Mouse (Mus musculus): Measurements from ENCODE around the gene Lipc. TPM values are rescaled to one million over a fixed set of nuclear protein-coding genes. Genes with fewer than 3 reads are reported as not detected.

Gene Lipc
- polyA plus RNA-seq, 1 experiment from 2014 or later = 0.15 TPM

DNA sequence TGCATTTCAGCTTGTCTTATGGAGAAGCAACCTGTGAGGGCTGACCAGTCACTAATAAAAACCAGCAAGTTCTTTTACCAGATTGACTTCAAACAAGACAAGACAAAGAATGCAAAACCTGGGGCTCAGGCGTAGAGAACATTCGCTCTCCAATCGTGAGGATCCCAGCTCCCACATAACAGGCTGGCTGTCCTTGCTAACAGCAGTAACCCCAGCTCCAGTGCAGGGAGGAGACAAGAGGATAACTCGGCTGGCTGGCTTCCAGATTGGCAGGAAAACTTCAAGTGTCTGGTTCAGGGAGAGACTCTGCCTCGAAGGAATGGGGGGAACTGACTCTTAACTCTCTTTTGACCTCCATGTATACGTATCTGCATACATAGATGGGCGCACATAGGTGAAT, 61.3 kb downstream of the Lipc start:
- Histone ChIP-seq H3K27ac (ENCODE audit: low read depth, low read length) (no peak overlapping the region), H3K9ac (replicated peaks; ENCODE audit: low read depth, low read length) (no peak overlapping the region), H3K36me3 (ENCODE audit: control insufficient read depth, insufficient read depth, low read length) (no peaks in the 10 kb centered on the region), H3K9me3 (ENCODE audit: control insufficient read depth, low read length) (no peaks in the 10 kb centered on the region), H3K27me3 (ENCODE audit: control insufficient read depth, insufficient read depth, low read length) (no peaks in the 10 kb centered on the region), H3K4me1 (ENCODE audit: control insufficient read depth, insufficient read depth, low read length) (no peaks in the 10 kb centered on the region), H3K4me3 (ENCODE audit: low read depth, low read length) (no peak overlapping the region), H3K4me2 (ENCODE audit: low read depth, low read length) (no peak overlapping the region)
- ATAC-seq (ENCODE audit: low read depth) = no peak
- WGBS = 87% methylated on average over 7 of the region's 7 CpGs

DNA sequence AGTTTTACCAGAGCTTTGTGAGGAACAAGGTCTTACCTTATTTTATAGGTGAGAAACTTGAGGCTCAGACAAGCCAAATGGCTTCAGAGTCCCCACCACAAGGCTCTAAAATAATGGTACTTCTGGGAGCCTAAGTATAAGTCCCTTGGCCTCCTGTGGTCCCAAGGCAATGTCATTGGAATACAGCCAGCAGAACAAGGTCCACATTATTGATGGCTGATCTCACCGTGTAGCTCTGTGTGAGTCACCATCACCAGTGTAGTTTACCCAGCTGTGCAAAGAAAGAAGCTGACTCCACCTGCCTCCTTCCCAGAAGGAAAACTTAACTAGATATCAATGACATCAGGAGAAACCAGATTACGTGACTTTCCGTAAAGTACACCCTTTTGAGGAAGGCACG, 63.1 kb downstream of the Lipc start:
- no peak overlapping the region for H3K27ac ChIP-seq (ENCODE audit: low read depth, low read length)
- no peak for ATAC-seq (ENCODE audit: low read depth)
- H3K9me3 ChIP-seq (ENCODE audit: control insufficient read depth, low read length) = no peaks in the 10 kb centered on the region
- no peaks in the 10 kb centered on the region for H3K36me3 ChIP-seq (ENCODE audit: control insufficient read depth, insufficient read depth, low read length)
- H3K27me3 ChIP-seq (ENCODE audit: control insufficient read depth, insufficient read depth, low read length) = no peaks in the 10 kb centered on the region
- H3K4me3 ChIP-seq (ENCODE audit: low read depth, low read length) = no peak overlapping the region
- H3K9ac ChIP-seq (replicated peaks; ENCODE audit: low read depth, low read length) = no peak overlapping the region
- no peak overlapping the region for H3K4me2 ChIP-seq (ENCODE audit: low read depth, low read length)
- no peaks in the 10 kb centered on the region for H3K4me1 ChIP-seq (ENCODE audit: control insufficient read depth, insufficient read depth, low read length)
- 80% methylated on average over 4 of the region's 4 CpGs for WGBS

DNA sequence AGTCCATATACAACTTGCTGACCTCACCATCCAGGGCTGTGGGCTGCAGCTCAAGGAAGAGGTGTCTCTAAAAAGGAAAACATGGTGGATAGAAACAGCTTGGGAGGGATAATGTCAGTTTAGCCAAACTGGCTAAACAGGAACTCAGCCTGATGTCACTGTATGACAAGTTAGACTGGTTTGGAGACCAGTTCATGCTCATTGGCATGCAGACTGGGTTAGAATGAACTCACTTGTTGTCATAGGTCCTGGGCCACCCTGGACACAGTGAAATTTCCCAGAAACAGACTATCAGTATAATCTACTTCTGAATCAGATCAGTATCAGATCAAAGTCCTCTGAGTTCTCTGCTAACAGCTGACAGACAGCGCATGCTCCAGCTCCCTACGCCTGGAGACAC, 63.5 kb downstream of the Lipc start:
- Histone ChIP-seq H3K27me3 (ENCODE audit: control insufficient read depth, insufficient read depth, low read length) (no peaks in the 10 kb centered on the region), H3K4me2 (ENCODE audit: low read depth, low read length) (no peak overlapping the region), H3K4me3 (ENCODE audit: low read depth, low read length) (no peak overlapping the region), H3K27ac (ENCODE audit: low read depth, low read length) (no peak overlapping the region), H3K36me3 (ENCODE audit: control insufficient read depth, insufficient read depth, low read length) (no peaks in the 10 kb centered on the region), H3K4me1 (ENCODE audit: control insufficient read depth, insufficient read depth, low read length) (no peaks in the 10 kb centered on the region), H3K9ac (replicated peaks; ENCODE audit: low read depth, low read length) (no peak overlapping the region), H3K9me3 (ENCODE audit: control insufficient read depth, low read length) (no peaks in the 10 kb centered on the region)
- ATAC-seq (ENCODE audit: low read depth) = no peak
- WGBS = 100% methylated on average over 2 of the region's 2 CpGs

DNA sequence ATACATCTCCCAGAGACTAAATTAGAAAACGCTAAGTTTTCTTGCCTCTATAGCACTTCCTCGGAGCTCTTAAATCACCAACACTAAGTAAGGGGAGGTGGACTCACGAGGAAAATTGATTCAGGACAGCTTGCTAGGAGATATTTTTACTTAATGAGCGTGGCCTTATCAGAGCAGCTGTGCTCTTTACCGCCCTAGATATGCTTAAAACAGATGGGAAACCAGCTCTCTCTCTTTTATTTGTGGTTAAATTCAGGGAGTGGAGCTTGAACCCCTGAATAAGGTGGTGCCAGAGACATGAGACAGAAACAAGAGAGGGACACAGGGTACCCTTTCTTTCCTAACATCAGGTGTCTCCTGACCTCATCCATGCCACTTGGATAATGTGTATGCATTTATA, 70.0 kb downstream of the Lipc start:
- no peak for ATAC-seq (ENCODE audit: low read depth)
- 51% methylated on average over 5 of the region's 5 CpGs for WGBS

DNA sequence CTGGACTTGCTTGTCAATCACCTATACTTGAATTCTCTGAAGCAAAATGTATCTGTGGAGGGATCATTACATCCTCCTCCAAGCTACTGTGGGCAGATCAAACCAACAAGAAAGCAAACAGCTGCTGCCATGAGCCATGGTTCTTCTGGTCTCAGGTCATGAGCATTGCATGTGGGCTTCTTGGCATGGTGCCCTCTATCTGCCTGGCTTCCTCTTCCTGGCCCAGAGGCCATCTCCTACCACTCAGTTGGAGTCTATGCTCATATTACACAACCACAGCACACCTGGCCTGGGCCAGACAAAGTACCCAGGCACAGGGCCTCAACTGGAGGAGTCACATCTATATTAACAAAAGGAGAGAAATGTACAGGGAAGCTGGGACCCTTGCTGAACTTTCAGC, 73.2 kb downstream of the Lipc start:
- ATAC-seq (ENCODE audit: low read depth) = no peak
- Histone ChIP-seq H3K4me2 (ENCODE audit: low read depth, low read length) (no peak overlapping the region), H3K36me3 (ENCODE audit: control insufficient read depth, insufficient read depth, low read length) (no peaks in the 10 kb centered on the region), H3K27me3 (ENCODE audit: control insufficient read depth, insufficient read depth, low read length) (no peaks in the 10 kb centered on the region), H3K4me1 (ENCODE audit: control insufficient read depth, insufficient read depth, low read length) (no peaks in the 10 kb centered on the region), H3K9me3 (ENCODE audit: control insufficient read depth, low read length) (no peaks in the 10 kb centered on the region), H3K27ac (ENCODE audit: low read depth, low read length) (no peak overlapping the region), H3K9ac (replicated peaks; ENCODE audit: low read depth, low read length) (no peak overlapping the region), H3K4me3 (ENCODE audit: low read depth, low read length) (no peak overlapping the region)

More for the DNA sequence above, 70.0 kb downstream of the Lipc start:
- Histone ChIP-seq H3K4me2 (ENCODE audit: low read depth, low read length) (no peak overlapping the region), H3K36me3 (ENCODE audit: control insufficient read depth, insufficient read depth, low read length) (no peaks in the 10 kb centered on the region), H3K4me1 (ENCODE audit: control insufficient read depth, insufficient read depth, low read length) (no peaks in the 10 kb centered on the region), H3K27ac (ENCODE audit: low read depth, low read length) (no peak overlapping the region), H3K9ac (replicated peaks; ENCODE audit: low read depth, low read length) (no peak overlapping the region), H3K9me3 (ENCODE audit: control insufficient read depth, low read length) (no peaks in the 10 kb centered on the region), H3K4me3 (ENCODE audit: low read depth, low read length) (no peak overlapping the region), H3K27me3 (ENCODE audit: control insufficient read depth, insufficient read depth, low read length) (no peaks in the 10 kb centered on the region)

DNA sequence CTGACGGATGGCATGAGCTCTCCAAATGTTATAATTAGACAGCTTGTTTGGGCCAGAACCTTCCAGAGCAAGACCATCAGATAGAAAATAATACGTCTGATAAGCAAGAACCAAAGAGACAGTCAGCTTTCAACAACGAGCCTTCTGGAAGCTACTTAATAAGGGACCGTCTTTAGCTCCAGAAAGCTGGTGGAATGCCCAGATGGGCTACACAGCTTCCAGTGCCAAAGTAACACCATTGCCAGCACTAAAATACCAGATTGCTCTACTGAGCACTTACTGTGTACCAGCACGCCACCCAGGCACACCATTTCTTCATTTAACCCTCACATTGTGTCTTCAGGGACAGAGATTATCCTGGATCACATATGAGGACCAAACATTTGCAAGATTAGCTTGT, 73.9 kb downstream of the Lipc start:
- Histone ChIP-seq H3K4me2 (ENCODE audit: low read depth, low read length) (no peak overlapping the region), H3K4me1 (ENCODE audit: control insufficient read depth, insufficient read depth, low read length) (no peaks in the 10 kb centered on the region), H3K36me3 (ENCODE audit: control insufficient read depth, insufficient read depth, low read length) (no peaks in the 10 kb centered on the region), H3K9ac (replicated peaks; ENCODE audit: low read depth, low read length) (no peak overlapping the region), H3K27ac (ENCODE audit: low read depth, low read length) (no peak overlapping the region), H3K27me3 (ENCODE audit: control insufficient read depth, insufficient read depth, low read length) (no peaks in the 10 kb centered on the region), H3K4me3 (ENCODE audit: low read depth, low read length) (no peak overlapping the region), H3K9me3 (ENCODE audit: control insufficient read depth, low read length) (no peaks in the 10 kb centered on the region)
- ATAC-seq (ENCODE audit: low read depth) = no peak
- 88% methylated on average over 5 of the region's 5 CpGs for WGBS

DNA sequence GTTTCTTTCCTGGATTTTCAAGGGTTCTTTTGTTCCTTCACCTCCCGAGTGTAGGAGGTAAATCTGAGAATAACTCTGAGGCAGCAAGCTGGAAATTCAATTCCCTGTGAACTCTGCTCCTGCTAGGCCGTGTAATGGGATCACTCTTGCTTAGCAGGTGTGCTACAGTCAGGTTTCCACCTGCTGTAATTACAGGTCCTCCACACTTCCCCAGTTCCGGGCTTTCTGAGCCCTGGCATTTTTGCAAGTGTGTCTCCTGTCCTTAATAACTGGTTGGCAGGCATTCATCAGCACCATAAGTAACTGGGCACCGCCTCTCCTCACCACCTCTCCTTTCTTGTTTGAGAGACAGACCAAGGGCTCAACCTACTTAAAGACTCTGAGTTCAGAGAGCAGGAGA, 76.5 kb downstream of the Lipc start:
- no peak overlapping the region for H3K9ac ChIP-seq (replicated peaks; ENCODE audit: low read depth, low read length)
- no peak for ATAC-seq (ENCODE audit: low read depth)
- no peaks in the 10 kb centered on the region for H3K9me3 ChIP-seq (ENCODE audit: control insufficient read depth, low read length)
- H3K36me3 ChIP-seq (ENCODE audit: control insufficient read depth, insufficient read depth, low read length) = no peaks in the 10 kb centered on the region
- 71% methylated on average over 4 of the region's 4 CpGs for WGBS
- no peak overlapping the region for H3K27ac ChIP-seq (ENCODE audit: low read depth, low read length)
- H3K4me3 ChIP-seq (ENCODE audit: low read depth, low read length) = no peak overlapping the region
- no peaks in the 10 kb centered on the region for H3K27me3 ChIP-seq (ENCODE audit: control insufficient read depth, insufficient read depth, low read length)
- no peaks in the 10 kb centered on the region for H3K4me1 ChIP-seq (ENCODE audit: control insufficient read depth, insufficient read depth, low read length)
- no peak overlapping the region for H3K4me2 ChIP-seq (ENCODE audit: low read depth, low read length)

DNA sequence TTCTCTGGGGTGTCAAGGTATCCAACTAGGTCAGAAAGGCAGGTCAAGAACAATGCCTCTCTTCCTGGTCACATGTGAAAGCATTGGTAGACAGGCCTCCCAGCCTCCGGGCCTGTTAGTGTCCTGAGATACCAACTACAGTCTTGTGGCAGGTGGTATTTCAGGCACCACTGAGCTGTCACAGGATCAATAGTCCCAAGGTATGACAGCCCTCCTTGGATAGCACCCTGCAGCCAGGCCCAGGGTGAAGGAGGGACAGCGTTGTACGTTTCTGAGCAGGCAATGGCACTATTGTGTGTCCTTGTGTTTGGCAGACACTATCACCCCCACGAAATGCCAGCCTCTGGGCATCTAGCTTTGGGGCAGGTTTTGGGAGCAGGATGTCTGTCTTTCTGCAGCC, 77.0 kb downstream of the Lipc start:
- H3K36me3 ChIP-seq (ENCODE audit: control insufficient read depth, insufficient read depth, low read length) = no peaks in the 10 kb centered on the region
- H3K4me3 ChIP-seq (ENCODE audit: low read depth, low read length) = no peak overlapping the region
- no peaks in the 10 kb centered on the region for H3K9me3 ChIP-seq (ENCODE audit: control insufficient read depth, low read length)
- ATAC-seq (ENCODE audit: low read depth) = no peak
- no peaks in the 10 kb centered on the region for H3K4me1 ChIP-seq (ENCODE audit: control insufficient read depth, insufficient read depth, low read length)
- WGBS = 81% methylated on average over 4 of the region's 4 CpGs
- H3K27ac ChIP-seq (ENCODE audit: low read depth, low read length) = no peak overlapping the region
- no peak overlapping the region for H3K9ac ChIP-seq (replicated peaks; ENCODE audit: low read depth, low read length)
- H3K4me2 ChIP-seq (ENCODE audit: low read depth, low read length) = no peak overlapping the region
- no peaks in the 10 kb centered on the region for H3K27me3 ChIP-seq (ENCODE audit: control insufficient read depth, insufficient read depth, low read length)

DNA sequence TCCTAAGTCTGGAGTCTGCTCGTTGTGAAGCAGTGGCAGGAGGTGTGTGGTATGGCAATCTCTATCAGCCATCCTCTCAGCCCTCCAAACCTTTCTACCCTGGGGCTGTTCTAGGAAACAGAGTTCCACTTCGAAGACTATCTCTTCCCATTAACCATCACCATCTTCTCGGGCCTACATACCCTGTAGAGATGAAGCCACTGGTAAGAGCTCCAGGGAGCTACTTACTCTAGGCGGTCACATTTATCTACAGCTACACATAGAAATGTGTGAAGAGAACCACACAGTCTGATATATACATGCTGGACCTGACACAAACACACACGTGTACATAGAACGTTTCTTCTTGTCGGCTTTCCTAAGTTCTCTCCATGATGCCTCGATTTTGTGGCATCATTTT, 79.4 kb downstream of the Lipc start:
- 91% methylated on average over 8 of the region's 8 CpGs for WGBS
- no peaks in the 10 kb centered on the region for H3K27me3 ChIP-seq (ENCODE audit: control insufficient read depth, insufficient read depth, low read length)
- no peaks in the 10 kb centered on the region for H3K4me1 ChIP-seq (ENCODE audit: control insufficient read depth, insufficient read depth, low read length)
- H3K4me3 ChIP-seq (ENCODE audit: low read depth, low read length) = no peak overlapping the region
- no peak overlapping the region for H3K4me2 ChIP-seq (ENCODE audit: low read depth, low read length)
- H3K9ac ChIP-seq (replicated peaks; ENCODE audit: low read depth, low read length) = no peak overlapping the region
- no peak overlapping the region for H3K27ac ChIP-seq (ENCODE audit: low read depth, low read length)
- no peak for ATAC-seq (ENCODE audit: low read depth)
- H3K36me3 ChIP-seq (ENCODE audit: control insufficient read depth, insufficient read depth, low read length) = no peaks in the 10 kb centered on the region
- no peaks in the 10 kb centered on the region for H3K9me3 ChIP-seq (ENCODE audit: control insufficient read depth, low read length)

DNA sequence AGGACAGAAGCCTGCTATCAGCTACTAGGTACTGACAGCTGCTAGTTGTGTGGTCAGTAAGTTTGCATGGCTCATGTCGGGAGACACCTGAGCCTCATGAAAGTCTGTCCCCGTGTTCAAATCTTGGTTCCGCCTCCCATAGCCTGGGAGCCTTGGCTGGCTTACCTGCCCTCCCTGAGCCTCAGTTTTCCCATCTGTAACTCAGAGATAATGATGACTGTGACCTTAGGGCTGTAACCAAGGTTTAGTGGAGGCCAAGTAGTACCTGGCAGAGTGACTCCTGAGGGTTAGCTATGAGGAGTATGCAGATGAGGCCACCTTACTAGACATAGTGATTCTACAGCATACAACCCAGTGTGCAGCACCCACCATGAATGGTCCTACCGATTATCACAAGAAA, 81.7 kb downstream of the Lipc start:
- WGBS = 95% methylated on average over 4 of the region's 4 CpGs
- H3K4me1 ChIP-seq (ENCODE audit: control insufficient read depth, insufficient read depth, low read length) = no peaks in the 10 kb centered on the region
- no peak overlapping the region for H3K4me2 ChIP-seq (ENCODE audit: low read depth, low read length)

More for the DNA sequence above, 81.7 kb downstream of the Lipc start:
- no peak overlapping the region for H3K9ac ChIP-seq (replicated peaks; ENCODE audit: low read depth, low read length)
- no peak overlapping the region for H3K4me3 ChIP-seq (ENCODE audit: low read depth, low read length)
- no peaks in the 10 kb centered on the region for H3K9me3 ChIP-seq (ENCODE audit: control insufficient read depth, low read length)
- no peak overlapping the region for H3K27ac ChIP-seq (ENCODE audit: low read depth, low read length)
- H3K36me3 ChIP-seq (ENCODE audit: control insufficient read depth, insufficient read depth, low read length) = no peaks in the 10 kb centered on the region
- ATAC-seq (ENCODE audit: low read depth) = no peak
- no peaks in the 10 kb centered on the region for H3K27me3 ChIP-seq (ENCODE audit: control insufficient read depth, insufficient read depth, low read length)
